Mouse (Mus musculus) embryonic facial prominence, embryonic 11.5 days (tissue): ENCODE results near the gene Trp53tg5. TPM values are rescaled to one million over a fixed set of nuclear protein-coding genes. Genes with fewer than 3 reads are reported as not detected.

Source experiments
- ATAC-seq: fragments of 200-750 bp; cut with Nextera tagmentation; replicated peaks from 2 replicates; pipeline ENCODE4 v1.8.0; 2017; ENCODE audit warnings: low read depth; ENCODE audit not compliant: insufficient number of reproducible peaks, low FRiP score, low TSS enrichment
- DNase-seq: peaks from one replicate; pipeline ENCODE4 v3.0.0-alpha.2; 2015; ENCODE audit warnings: low spot score
- H3K27ac ChIP-seq: fragments of 300-500 bp; sonication (generic); replicated peaks from 2 replicates; pipeline ENCODE4 v1.5.1; 2014; ENCODE audit warnings: mild to moderate bottlenecking, low read depth, low read length, control low read depth
- H3K27me3 ChIP-seq: fragments of 300-500 bp; sonication (generic); 2 replicates; pipeline ENCODE4 v1.6.1; 2014; ENCODE audit warnings: mild to moderate bottlenecking, low read length, moderate library complexity, mixed read lengths; ENCODE audit not compliant: control insufficient read depth, insufficient read depth
- H3K36me3 ChIP-seq: fragments of 300-500 bp; sonication (generic); replicated peaks from 2 replicates; pipeline ENCODE4 v1.6.1; 2014; ENCODE audit warnings: low read depth, mild to moderate bottlenecking, low read length, moderate library complexity, mixed read lengths; ENCODE audit not compliant: control insufficient read depth, insufficient read depth
- H3K4me1 ChIP-seq: fragments of 300-500 bp; sonication (generic); 2 replicates; pipeline ENCODE4 v1.6.1; 2014; ENCODE audit warnings: low read length, mixed read lengths; ENCODE audit not compliant: control insufficient read depth, insufficient read depth
- H3K4me2 ChIP-seq: fragments of 300-500 bp; sonication (generic); 2 replicates; pipeline ENCODE4 v1.6.1; 2014; ENCODE audit warnings: low read depth, mild to moderate bottlenecking, control low read depth, low read length, moderate library complexity
- H3K4me3 ChIP-seq: fragments of 300-500 bp; sonication (generic); 2 replicates; pipeline ENCODE4 v1.5.1; 2014; ENCODE audit warnings: low read depth, low read length, control low read depth
- H3K9ac ChIP-seq: fragments of 300-500 bp; sonication (generic); replicated peaks from 2 replicates; pipeline ENCODE4 v1.6.1; 2014; ENCODE audit warnings: mild to moderate bottlenecking, control low read depth, low read length
- H3K9me3 ChIP-seq: fragments of 300-500 bp; sonication (generic); replicated peaks from 2 replicates; pipeline ENCODE4 v1.6.1; 2016; ENCODE audit warnings: mild to moderate bottlenecking, low read length, inconsistent platforms, mixed read lengths; ENCODE audit not compliant: control insufficient read depth
- WGBS: fragments of 180-500 bp; shearing (Covaris S2); extraction: QIAGEN DNeasy Blood & Tissue Kit; methylation state at CpG from one replicate; pipeline ENCODE4 v1.1.7; 2014; 5-methylcytosine and 5-hydroxymethylcytosine counted together
- polyA plus RNA-seq: library from polyadenylated mRNA; unstranded; fragments of >200 nt; fragmentation: Nextera tagmentation; extraction: Ambion mirVana; gene quantifications from 2 replicates; pipeline ENCODE4 v1.2.1, GENCODE M21; 2014

Gene Trp53tg5
- polyA plus RNA-seq, 1 experiment from 2014 or later = not detected

DNA sequence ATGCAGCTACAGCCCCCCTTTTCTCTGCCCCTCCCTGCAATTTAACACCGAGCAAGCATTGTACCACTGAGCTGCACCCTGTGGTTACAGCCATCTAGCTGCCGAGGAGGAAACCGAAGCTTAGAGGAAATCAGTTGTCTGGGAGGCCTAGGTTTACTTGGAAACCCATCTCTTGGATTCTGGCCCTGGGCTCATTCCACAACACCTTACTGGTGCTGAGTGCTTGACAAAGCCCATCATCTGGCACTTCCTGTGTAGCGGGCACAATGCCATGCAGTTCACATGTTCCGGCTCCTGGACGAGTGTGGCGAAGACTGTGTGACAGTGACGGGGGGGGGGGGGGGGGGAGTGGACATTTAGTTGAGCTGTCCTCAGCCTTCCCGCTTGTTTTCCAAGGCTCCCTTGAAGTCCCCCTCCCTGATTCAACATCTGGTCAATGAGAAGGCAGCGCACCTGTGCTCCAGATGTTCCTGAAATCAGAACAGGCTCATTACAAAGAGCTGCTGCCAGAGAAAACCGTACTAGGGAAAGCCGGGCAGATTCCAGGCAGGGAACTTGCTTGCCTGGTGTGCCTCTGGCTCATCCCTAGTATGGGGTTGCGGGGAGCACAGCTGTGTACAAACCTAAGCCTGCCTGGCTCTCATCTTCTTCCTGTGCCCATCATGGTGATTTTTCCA, 21.4 kb downstream of the Trp53tg5 start:
- 35% methylated on average over 12 of the region's 13 CpGs for WGBS
- Histone ChIP-seq H3K4me2 (no peak overlapping the region), H3K36me3 (no peaks in the 10 kb centered on the region), H3K27me3 (no peaks in the 10 kb centered on the region), H3K9ac (no peak overlapping the region), H3K27ac (no peak overlapping the region), H3K9me3 (no peaks in the 10 kb centered on the region), H3K4me1 (no peaks in the 10 kb centered on the region), H3K4me3 (no peak overlapping the region)
- ATAC-seq = no peak
- DNase-seq = peak; percentile 73

DNA sequence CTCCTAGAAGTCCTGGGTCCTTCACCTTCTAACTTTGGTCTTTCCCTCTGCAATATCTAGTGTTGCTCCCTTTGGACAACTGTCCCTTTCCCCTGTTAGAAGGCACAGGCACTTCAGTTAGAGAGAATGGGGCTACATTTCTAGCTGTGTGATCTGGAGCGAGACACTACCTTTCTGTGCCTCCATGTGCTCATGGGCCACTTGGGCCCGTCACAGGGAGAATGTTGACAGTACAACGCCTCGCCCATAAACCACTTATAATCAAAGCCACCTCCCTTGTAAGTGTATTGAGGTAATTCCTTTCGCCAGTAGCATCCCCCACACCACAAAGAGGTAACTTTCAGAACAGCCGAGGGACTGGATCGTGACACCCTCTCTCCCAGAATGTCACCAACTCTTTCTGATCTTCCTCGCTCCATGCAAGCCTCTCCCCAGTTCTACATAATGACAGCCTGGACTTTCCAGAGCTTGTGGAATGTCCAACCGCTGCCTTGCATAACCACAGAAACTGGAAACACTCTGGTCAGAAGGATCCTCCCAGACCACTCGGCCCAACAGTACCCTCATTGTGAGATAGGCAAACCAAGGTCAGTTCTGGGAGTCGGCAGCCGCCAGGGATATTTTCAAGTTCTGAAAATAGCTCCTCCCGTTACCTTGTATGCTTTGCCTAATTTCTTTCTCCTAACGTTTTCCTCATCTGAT, 24.0 kb downstream of the Trp53tg5 start:
- 84% methylated on average over 14 of the region's 14 CpGs for WGBS
- Histone ChIP-seq H3K4me2 (no peak overlapping the region), H3K27me3 (no peaks in the 10 kb centered on the region), H3K36me3 (no peaks in the 10 kb centered on the region), H3K27ac (no peak overlapping the region), H3K4me3 (no peak overlapping the region), H3K9ac (no peak overlapping the region), H3K4me1 (no peaks in the 10 kb centered on the region), H3K9me3 (no peaks in the 10 kb centered on the region)
- ATAC-seq (no peak), DNase-seq (no peak)

DNA sequence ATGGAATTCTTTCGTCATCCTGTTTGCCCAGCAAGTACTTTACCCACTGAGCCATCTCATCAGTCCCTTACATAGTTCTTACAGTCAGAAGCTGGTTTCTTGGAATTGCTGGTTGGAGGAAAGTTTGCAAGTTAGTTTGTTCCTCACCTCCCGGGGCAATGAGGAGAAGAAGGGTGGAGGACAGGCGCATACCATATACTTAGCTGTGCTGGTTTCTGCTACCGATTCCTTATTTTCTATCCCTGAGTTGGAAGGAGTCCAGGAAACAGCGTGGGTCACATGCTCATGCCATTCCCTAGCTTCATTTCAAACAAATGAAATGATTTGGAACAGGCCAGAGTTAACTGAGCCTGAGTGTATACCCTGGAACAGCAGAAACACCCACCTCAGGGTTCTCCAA, 24.6 kb downstream of the Trp53tg5 start:
- Histone ChIP-seq H3K4me3 (no peak overlapping the region), H3K27me3 (no peaks in the 10 kb centered on the region), H3K36me3 (no peaks in the 10 kb centered on the region), H3K4me2 (no peak overlapping the region), H3K4me1 (no peaks in the 10 kb centered on the region), H3K9me3 (no peaks in the 10 kb centered on the region), H3K9ac (no peak overlapping the region), H3K27ac (no peak overlapping the region)
- WGBS = 82% methylated on average over 5 of the region's 5 CpGs
- DNase-seq (no peak), ATAC-seq (no peak)

DNA sequence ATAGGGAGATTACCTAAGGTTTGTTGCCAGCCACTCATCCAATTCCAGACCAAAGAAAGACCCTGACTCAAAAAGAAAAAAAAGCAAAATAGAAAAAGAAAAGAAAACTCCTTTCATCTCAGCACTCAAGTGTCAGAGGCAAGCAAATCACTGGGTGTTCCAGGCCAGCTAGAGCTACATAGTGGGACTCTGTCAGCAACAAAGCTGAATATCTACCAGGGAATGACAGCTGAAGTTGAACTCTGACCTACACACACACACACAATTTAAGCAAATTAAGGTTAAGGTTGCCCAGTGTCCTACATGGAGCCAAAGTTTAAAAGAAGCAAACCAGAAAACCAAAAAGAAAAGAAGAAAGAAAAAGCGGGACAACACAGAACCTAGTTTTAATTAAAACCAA, 25.4 kb downstream of the Trp53tg5 start:
- WGBS = 82% methylated on average over 1 of the region's 1 CpGs
- DNase-seq (no peak), ATAC-seq (no peak)
- Histone ChIP-seq H3K9ac (no peak overlapping the region), H3K4me2 (no peak overlapping the region), H3K4me1 (no peaks in the 10 kb centered on the region), H3K4me3 (no peak overlapping the region), H3K27me3 (no peaks in the 10 kb centered on the region), H3K36me3 (no peaks in the 10 kb centered on the region), H3K27ac (no peak overlapping the region), H3K9me3 (no peaks in the 10 kb centered on the region)

DNA sequence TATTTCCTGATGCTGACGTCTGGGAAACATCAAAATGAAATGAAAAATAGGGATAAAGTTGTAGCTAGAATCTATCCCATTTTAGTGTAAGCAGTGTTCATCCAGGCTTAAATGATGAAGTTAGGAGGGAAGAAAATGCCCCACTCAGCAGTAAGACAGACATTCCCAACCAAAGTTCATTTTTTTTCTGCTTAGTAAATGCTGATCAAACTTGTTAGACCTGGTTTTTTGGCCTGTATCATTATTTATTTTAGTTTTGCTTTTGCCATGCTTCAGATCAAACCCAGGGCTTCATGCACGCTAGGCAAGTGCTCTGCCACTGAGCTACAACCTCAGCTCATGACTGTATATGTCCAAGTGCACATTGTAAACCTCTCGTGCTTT, 27.4 kb downstream of the Trp53tg5 start:
- ATAC-seq = no peak
- Histone ChIP-seq H3K27ac (no peak overlapping the region), H3K4me1 (no peaks in the 10 kb centered on the region; the same call in 1 of the 2 replicates), H3K36me3 (no peaks in the 10 kb centered on the region), H3K27me3 (no peaks in the 10 kb centered on the region), H3K9me3 (no peaks in the 10 kb centered on the region), H3K9ac (no peak overlapping the region), H3K4me3 (no peak overlapping the region), H3K4me2 (no peak overlapping the region)
- no peak for DNase-seq
- 78% methylated on average over 3 of the region's 3 CpGs for WGBS

DNA sequence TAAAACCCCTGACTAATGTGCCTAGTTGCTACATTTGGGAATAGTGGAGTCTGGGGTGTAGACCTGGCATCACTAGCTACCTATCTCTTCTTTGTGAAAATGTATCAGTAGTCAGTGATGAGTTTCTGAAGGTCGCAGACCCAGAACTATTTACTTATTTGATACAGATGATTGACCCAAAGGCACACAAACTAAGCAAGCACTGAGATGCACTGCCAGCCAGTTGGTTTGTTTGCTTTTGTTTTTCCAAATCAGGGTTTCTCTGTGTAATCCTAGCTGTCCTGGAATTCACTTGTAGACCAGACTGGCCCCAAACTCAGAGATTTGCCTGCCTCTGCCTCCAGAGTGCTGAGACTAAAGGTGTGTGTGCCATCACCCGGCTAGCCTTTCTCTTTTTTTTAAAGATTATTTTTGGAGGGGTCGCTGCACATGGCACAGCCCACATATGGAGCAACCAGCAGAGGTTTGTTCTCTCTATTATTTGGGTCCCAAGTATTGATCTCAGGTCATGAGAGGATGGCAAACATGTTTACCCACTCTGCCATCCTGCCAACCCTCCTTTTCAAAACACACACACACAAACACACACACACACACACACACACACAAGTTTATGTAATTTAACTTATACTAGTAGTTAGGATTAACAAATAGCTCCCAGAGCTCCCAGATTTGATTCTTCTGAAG, 28.0 kb downstream of the Trp53tg5 start:
- DNase-seq (no peak), ATAC-seq (no peak)
- H3K27me3 ChIP-seq = no peaks in the 10 kb centered on the region
- WGBS = 85% methylated on average over 3 of the region's 3 CpGs
- H3K9ac ChIP-seq = no peak overlapping the region
- H3K9me3 ChIP-seq = no peaks in the 10 kb centered on the region
- H3K27ac ChIP-seq = no peak overlapping the region
- H3K36me3 ChIP-seq = no peaks in the 10 kb centered on the region
- no peak overlapping the region for H3K4me3 ChIP-seq
- H3K4me1 ChIP-seq = no peaks in the 10 kb centered on the region; the same call in 1 of the 2 replicates
- no peak overlapping the region for H3K4me2 ChIP-seq

DNA sequence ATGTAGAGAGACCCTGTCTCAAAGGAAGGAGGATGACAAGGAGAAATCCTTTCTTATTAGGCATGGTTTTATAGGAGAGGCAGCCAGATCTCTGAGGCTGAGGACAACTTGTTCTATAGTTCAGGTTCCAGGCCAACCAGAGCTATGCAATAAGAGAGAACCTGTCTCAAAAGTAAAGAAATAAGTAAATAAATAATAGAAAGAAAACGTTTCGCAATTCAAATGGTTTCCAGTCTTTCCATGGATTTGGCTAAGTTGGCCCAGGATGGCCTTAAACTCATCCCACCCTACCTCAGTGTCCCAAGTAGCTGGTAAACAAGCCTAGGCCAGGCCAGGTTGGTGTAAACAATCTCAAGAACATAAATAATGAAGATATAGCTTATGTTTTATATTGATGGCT, 28.8 kb downstream of the Trp53tg5 start:
- no peaks in the 10 kb centered on the region; the same call in 1 of the 2 replicates for H3K4me1 ChIP-seq
- H3K9ac ChIP-seq = no peak overlapping the region
- H3K4me3 ChIP-seq = no peak overlapping the region
- 80% methylated on average over 2 of the region's 2 CpGs for WGBS
- ATAC-seq (no peak), DNase-seq (no peak)
- no peaks in the 10 kb centered on the region for H3K36me3 ChIP-seq
- H3K4me2 ChIP-seq = no peak overlapping the region
- H3K9me3 ChIP-seq = no peaks in the 10 kb centered on the region
- no peak overlapping the region for H3K27ac ChIP-seq
- H3K27me3 ChIP-seq = no peaks in the 10 kb centered on the region

DNA sequence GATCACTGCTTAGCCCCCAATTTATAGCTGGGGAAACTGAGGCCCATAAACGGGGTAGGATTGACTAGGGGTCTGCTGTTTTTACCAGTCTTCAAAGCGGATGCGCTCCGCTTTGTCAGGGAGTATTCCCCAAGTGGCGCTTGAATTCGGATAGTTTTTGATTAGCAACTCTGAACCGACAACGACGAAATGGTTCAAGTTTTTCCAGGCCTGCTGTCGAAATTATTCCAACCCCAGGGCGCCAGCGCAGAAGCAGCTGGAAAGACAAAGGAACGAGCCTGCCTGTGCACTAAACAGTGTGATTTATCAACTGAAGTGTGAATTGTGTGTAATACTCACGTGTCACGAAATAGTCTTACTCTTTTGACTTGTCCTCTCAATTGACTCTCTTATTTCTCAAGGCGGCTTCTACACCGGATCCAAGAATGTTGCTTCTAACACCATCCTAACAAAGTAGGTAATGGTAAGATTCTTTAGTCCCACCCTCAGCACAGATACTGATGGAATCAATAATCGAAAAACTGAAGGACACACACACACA, 30.0 kb downstream of the Trp53tg5 start, which contains the start of gene Sdc4:
Sdc4 (minus strand) TSS at position 428 of the 541 bp plus-strand sequence.
- 6% methylated on average over 18 of the region's 18 CpGs for WGBS
- Histone ChIP-seq H3K4me2 (peak within 1 kb of the TSS; percentile 84), H3K36me3 (no peaks in the 10 kb centered on the region), H3K27me3 (no peaks in the 10 kb centered on the region), H3K9me3 (no peaks in the 10 kb centered on the region), H3K4me3 (peak within 1 kb of the TSS; percentile 55), H3K9ac (peak within 1 kb of the TSS; percentile 70), H3K4me1 (no peaks in the 10 kb centered on the region; the same call in 1 of the 2 replicates), H3K27ac (no peak within 1 kb of the TSS)
- DNase-seq (no peak), ATAC-seq (no peak; the same call in 1 of the 2 replicates)
